Mouse (Mus musculus): ENCODE results near the gene St7. TPM values are rescaled to one million over a fixed set of nuclear protein-coding genes. Genes with fewer than 3 reads are reported as not detected.

St7 gene
- total RNA-seq, 2 experiments from 2014 or later = 6.9 to 10.6 TPM

Other genes with a start within 250 kb of the St7 start
- 57.4 and 59.1 TPM in 2 replicates for gene Met, start 229.1 kb upstream of the St7 start, total RNA-seq (2015)
- gene Met, start 229.1 kb upstream of the St7 start, total RNA-seq (2017) = 49.0 and 57.1 TPM in 2 replicates
- 490 and 593 TPM in 2 replicates for gene Capza2, start 56.7 kb upstream of the St7 start, total RNA-seq (2015)
- 665 and 673 TPM in 2 replicates for gene Capza2, start 56.7 kb upstream of the St7 start, total RNA-seq (2017)

Data from megakaryocyte, adult 5-6 weeks (primary cell).